Mouse (Mus musculus) bone marrow, adult 2 months (tissue): Measurements from ENCODE around the gene Fnip2.

Experiments used
- CTCF ChIP-seq: fragments of 200-500 bp; IDR thresholded peaks from 2 replicates; pipeline ENCODE4 v1.5.1; 2011; ENCODE audit warnings: low read length, control low read depth; ENCODE audit not compliant: control insufficient read depth, insufficient read depth
- POLR2A ChIP-seq: fragments of 200-500 bp; IDR thresholded peaks from 2 replicates; pipeline ENCODE4 v1.6.1; 2011; ENCODE audit warnings: low read depth, mild to moderate bottlenecking, control low read depth, low read length, borderline replicate concordance; ENCODE audit not compliant: control insufficient read depth

- TF ChIP-seq POLR2A = no peak
- TF ChIP-seq CTCF = no peak
Measured at GRCm38 (mm10) chr3:79484286-79485063, 83.1 kb downstream of the Fnip2 start.
